Mouse (Mus musculus) heart, adult 8-10 months (tissue): Measurements from ENCODE around the gene Gm3952. TPM values are rescaled to one million over a fixed set of nuclear protein-coding genes. Genes with fewer than 3 reads are reported as not detected.
A peak's percentile ranks its signal among the peaks of the same experiment; 100 is the strongest.

Experiments
- DNase-seq: peaks from one replicate; pipeline ENCODE4 v3.0.0; 2022; ENCODE audit warnings: low spot score
- total RNA-seq, 4 experiments: library from RNA; stranded (reverse); gene quantifications; 2 replicates each; pipeline ENCODE4 v1.2.4; 2022

Gene Gm3952
- not detected for total RNA-seq

DNA sequence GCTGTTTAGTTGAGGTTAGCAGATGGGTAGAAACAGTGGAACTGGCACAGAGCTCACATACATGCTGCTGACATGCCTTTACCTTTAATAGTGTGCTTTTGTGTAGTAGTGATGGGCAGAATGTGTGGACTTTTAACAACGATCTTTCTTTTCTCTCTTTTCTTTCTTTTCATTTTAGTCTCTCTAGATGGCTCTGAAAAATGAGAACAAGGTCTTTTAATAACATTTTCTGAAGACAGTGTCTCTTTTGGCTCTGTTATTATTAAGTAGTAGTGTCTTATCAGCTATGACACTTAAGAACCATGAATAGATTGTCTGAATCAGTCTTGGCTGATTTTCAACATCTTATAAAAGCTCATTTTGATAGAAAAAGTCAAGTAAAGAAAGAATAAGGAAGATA is at the start of gene Gm3952:
Gene Gm3952, minus strand, starts transcription at position 101 of the 400 bp plus-strand sequence.
- DNase-seq = no peak

DNA sequence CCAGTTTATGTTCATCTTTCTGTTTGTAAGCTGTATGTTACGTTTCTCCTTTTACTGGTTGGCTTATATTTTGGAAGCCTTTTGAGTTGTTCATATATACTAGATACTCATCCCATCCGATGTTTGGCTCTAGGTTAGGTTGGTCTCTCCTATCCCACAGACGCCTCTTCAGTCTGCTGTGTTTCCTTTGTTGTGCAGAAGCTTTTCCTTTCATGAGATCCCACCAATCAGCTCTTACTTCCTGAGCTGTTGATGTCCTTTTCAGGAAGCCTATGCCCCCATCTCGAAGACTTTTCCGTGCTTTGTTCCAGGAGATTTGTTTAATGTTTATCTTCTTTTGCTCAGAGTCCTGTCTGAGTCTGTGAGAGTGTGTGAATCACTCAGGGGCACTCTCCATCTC is 45.3 kb upstream of the Gm3952 start:
- no peak for DNase-seq

DNA sequence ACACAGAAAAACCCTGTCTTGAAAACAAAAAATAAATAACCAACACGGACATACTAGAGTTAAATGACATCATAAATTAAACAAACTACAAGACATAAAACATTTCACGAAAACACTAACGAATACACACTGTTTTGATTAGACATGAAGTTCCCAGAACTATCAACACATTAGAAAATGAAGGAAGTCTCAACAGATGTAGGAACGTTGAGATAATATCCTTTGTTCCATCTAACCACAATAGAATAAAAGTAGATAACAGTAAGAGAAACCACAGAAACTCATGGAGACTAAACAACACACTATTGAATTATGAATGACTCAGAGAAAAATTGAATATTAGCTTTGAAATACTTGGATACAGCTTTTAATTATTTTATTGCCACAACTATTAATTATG is 14.0 kb upstream of the Gm3952 start:
- no peak for DNase-seq

DNA sequence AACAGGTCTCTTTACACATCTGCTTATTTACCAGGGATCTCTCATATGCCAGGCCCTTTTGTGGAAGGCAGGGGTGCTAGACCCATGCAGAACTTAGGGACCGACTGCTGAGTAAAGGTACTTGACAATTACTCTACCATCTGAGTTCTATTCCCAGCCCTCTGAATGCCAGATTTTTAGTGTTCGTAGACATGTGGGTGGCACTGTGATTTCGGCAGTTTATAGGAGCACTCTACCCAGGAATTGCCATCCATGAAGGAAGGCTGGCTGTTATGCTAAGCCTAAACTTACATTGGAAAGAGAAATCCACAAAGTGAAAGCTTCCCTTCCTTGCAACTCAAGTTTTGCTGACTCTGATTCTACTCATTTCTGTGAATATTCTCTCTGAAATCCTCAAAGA is 62.8 kb downstream of the Gm3952 start:
- no peak for DNase-seq

DNA sequence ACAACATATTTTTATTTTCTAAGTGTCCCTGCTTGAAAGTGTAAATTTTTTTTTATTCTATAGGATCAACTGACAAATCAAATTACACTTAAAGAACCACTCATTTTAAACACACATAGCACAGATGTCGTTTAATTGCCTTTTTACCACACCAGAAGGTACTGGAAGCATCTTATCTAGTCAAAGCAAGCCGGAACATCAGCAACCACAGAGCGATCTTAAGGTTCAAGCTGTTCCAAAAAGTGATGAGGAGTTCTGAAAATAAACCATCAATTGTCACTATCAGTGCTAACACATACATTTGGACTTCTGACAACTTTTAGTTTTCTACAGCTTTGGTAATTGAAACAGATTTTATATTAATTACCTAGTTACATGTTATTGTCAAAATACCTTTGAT is 64.4 kb downstream of the Gm3952 start:
- no peak for DNase-seq

DNA sequence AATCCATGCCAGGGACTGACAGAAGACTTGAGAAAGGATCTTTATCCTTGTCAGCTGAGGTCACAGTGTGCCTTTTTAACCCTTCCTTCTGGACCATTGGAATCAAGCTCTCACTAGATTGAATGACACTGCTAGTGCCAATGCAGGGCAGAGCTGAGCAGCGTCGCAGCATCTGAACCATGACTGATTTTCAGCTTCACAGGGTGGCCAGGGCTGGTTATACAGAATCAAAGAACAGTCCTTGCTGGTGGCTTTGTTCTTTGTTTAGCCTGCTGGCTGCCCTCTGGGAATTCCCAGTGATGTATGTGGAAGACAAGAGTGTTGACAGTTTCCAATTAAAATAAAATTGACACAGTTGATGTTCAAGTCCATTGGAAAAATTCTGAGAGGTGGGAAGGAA is 66.2 kb downstream of the Gm3952 start:
- DNase-seq = no peak

DNA sequence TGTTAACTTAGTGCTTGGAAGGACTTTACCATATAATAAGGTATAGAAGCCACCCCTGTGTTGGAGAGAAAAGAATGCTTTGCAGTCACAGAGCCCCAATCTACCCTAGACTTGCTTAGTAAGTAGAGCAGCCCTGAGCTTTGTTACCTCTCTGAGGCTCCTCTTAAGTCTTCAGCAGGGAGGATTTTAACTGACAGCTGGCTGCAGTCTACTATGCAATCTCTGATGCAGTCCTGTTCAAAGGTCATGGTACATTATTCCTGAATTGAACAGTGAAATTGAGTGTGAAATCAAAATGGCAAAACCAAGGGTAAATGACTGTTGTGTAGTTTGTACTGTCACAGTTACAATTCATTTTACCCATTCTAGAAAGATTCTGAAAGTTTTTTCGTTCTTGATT is 71.3 kb downstream of the Gm3952 start:
- no peak for DNase-seq

DNA sequence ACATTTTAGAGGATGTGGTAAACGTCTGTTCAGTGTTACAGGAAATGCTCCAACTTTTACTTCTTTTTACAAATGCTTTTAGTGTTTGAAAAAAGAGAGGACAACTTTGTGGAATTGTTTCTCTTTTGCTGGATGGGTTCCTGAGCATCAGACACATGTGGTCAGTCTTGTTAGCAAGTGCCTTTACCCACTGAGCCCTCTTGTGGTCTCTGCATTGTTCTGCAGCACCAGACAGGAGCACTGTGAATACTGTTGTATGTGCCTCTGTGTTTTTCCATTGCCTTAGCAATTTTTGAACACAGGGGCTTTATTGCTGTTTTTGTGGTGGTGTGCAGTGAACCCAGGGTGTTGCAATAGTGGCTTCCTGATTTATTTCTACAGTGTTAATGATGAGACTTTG is 73.7 kb downstream of the Gm3952 start:
- no peak for DNase-seq

DNA sequence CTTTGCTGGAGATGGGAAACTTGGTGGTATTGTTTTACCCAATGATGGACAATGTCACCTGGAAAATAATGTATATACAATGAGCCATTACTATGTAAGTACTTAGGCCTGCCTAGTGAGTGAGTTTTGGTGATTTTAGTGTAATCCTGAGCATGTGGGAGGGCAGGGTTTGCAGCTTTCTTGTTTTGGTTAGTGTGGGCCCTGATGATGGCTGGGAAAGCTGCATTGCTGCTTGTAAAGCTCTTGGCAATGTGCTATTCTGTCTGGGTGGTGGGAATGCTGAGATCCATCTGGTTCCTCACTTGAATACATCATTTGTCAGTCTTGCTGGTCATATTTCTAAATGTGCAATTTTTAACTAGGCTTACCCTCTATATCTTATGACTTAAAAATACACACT is 82.3 kb downstream of the Gm3952 start:
- no peak for DNase-seq

DNA sequence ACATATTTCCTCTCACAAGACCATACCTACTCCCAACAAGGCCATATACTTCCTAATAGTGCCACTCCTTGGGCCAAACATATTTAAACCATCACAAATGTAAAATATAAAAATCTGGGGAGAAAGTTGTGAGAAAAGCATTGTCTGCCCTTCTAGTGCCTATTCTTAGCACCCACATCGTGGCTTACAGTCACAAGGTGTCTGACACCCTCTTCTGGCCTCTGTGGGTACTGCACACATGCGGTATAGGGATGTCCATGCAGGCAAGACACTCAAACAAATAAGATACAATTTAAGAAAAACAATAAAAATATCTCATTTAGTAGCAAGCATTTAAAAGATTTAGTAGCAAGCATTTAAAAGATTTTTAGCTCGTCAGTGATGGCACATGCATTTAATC is 89.2 kb downstream of the Gm3952 start:
- peak; percentile 87 for DNase-seq

DNA sequence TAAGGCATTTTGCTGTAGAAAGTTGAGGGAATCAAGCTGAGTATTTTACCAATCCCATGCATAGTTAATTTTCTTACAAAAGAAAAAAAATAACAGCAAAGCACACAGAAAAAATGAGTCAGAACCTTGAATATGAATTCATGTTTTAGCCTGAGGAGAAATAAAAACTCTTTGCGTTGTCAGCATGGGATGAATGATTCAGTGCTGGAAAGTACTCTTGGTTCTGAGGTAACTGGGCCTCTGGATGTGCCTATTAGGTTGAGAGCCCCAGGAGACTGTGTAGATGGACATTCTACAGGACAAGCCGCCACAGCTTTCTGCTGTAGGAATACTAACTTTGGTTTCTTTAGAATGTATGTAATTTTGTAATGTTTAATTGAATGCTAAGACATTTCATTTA is 93.7 kb downstream of the Gm3952 start:
- no peak for DNase-seq

DNA sequence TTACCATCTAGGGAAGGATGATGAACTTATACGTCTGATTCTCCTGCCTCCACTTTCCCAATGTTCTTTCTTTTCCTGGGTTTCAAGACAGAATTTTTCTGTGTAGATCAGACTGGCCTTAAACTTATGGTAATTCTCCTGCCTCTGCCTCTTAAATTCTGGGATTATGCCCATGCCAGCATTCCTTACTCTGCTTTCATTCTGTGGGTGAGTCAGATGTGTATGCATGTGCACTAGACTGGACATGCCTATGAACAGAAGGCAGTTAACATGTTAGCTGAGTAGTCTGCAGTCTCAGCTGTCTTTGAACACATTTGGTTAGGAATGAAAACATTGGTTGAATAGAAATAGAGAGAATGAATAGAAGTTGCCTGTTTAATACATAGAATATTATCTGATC is 94.1 kb downstream of the Gm3952 start:
- no peak for DNase-seq

DNA sequence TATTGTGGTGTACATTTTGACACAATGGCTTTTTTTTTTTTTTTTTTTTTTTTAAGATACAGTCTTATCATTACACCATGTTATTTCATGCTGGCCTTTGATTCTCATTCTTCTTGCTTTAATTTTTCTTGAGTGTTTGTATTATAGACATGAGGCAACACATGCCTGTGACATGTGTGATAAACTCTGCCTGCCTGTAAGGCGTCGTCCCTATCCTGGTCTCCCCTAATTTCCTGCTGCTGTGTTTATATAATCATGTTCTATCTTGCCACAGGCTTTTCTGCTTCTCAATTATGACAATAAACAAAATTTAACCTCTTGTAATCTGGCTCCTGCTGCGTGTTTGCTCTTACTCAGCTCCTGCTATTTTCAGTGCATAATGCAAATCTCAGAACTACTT is 100.5 kb downstream of the Gm3952 start:
- DNase-seq = no peak

DNA sequence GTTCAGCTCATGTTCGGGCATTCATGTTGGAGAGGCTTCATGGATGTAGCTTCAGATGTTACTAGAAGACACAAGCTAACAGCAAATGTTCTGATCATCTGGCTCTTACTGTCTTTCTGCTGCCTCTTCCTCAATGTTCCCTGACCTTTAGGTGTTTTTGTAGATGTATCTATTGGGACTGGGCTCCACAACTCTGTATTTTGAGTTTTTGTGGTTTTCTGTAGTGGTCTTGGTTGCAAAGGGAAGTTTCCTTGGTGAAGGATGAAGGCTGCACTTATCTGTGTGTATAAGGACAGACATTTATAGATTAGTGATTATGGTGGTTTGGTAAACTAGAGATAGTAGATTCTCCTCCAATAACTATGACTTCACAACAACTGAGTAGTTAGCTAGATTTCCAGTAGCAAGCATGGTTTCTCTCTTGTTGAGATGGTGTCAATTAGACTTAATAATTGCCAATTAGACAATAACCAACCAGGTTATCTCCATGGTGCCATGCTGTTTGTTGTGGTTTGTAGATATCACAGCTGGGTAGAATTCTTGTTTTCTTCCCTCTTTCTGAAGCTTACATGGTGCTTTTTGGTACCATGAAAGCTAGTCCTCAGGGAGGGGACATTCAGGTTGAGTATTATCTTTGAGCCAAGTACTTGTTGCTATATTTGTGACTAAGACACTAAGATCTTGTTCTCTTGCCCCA is 101.6 kb downstream of the Gm3952 start:
- DNase-seq = no peak

Other genes starting within 250 kb of the Gm3952 start
- gene Itgb1, start 113.0 kb downstream of the Gm3952 start, total RNA-seq = 100 to 1,000 TPM; 294 to 330 (median 319) TPM